Mouse (Mus musculus): ENCODE measurements around the gene Ndufaf7. TPM values are rescaled to one million over a fixed set of nuclear protein-coding genes. Genes with fewer than 3 reads are reported as not detected.
A peak's percentile ranks its signal among the peaks of the same experiment; 100 is the strongest.

The Ndufaf7 gene
- polyA plus RNA-seq, 2 experiments = 27.8 to 49.7 TPM

GRCm38 (mm10) chr17:78895394-78895793, 41.5 kb upstream of the Ndufaf7 start:
- TF ChIP-seq POLR2A (IDR thresholded peaks at IDR 0.05; ENCODE audit: borderline replicate concordance, extremely low read depth, insufficient read depth, insufficient read length) = no peak
- Histone ChIP-seq H3K4me1 (ENCODE audit: control insufficient read depth, insufficient read depth, low read length) (peaks cover 2% of the 10 kb centered on the region; the same call in 1 of the 2 replicates), H3K9me3 (ENCODE audit: control insufficient read depth, low read length) (no peaks in the 10 kb centered on the region), H3K9ac (ENCODE audit: low read depth, low read length, severe bottlenecking) (peak overlapping the region; percentile 43; the same call in 1 of the 2 replicates), H3K4me3 (replicated peaks; ENCODE audit: low read length) (peak overlapping the region; percentile 23), H3K36me3 (ENCODE audit: control insufficient read depth, insufficient read depth, low read length) (no peaks in the 10 kb centered on the region), H3K27me3 (ENCODE audit: control insufficient read depth, insufficient read depth, low read length) (no peaks in the 10 kb centered on the region), H3K4me2 (replicated peaks; ENCODE audit: low read depth, low read length, severe bottlenecking) (peak overlapping the region; percentile 43), H3K27ac (replicated peaks; ENCODE audit: low read depth, low read length) (no peak overlapping the region)
- 15% methylated on average over 8 of the region's 8 CpGs for WGBS
- DNase-seq (ENCODE audit: low spot score) (peak; percentile 92), ATAC-seq (ENCODE audit: low FRiP score, low read depth) (0 out of 2 replicates have a peak, but pooled peaks have one; percentile 68)

GRCm38 (mm10) chr17:78903158-78903557, 33.8 kb upstream of the Ndufaf7 start:
- no peak for TF ChIP-seq POLR2A (IDR thresholded peaks at IDR 0.05; ENCODE audit: borderline replicate concordance, extremely low read depth, insufficient read depth, insufficient read length)
- WGBS = 78% methylated on average over 2 of the region's 2 CpGs

GRCm38 (mm10) chr17:78906892-78907291, 30.0 kb upstream of the Ndufaf7 start, which contains the start of gene Sult6b1:
Gene Sult6b1, minus strand, starts transcription at chr17:78906992.
- Histone ChIP-seq H3K4me2 (replicated peaks; ENCODE audit: low read depth, low read length, severe bottlenecking) (no peak within 1 kb of the TSS), H3K36me3 (ENCODE audit: control insufficient read depth, insufficient read depth, low read length) (no peaks in the 10 kb centered on the region), H3K9me3 (ENCODE audit: control insufficient read depth, low read length) (no peaks in the 10 kb centered on the region), H3K9ac (ENCODE audit: low read depth, low read length, severe bottlenecking) (no peak within 1 kb of the TSS), H3K4me1 (ENCODE audit: control insufficient read depth, insufficient read depth, low read length) (no peaks in the 10 kb centered on the region), H3K27me3 (ENCODE audit: control insufficient read depth, insufficient read depth, low read length) (no peaks in the 10 kb centered on the region), H3K27ac (replicated peaks; ENCODE audit: low read depth, low read length) (no peak within 1 kb of the TSS), H3K4me3 (replicated peaks; ENCODE audit: low read length) (no peak within 1 kb of the TSS)
- 79% methylated on average over 5 of the region's 5 CpGs for WGBS
- TF ChIP-seq POLR2A (IDR thresholded peaks at IDR 0.05; ENCODE audit: borderline replicate concordance, extremely low read depth, insufficient read depth, insufficient read length) = no peak
- no peak for ATAC-seq (ENCODE audit: low FRiP score, low read depth)
- DNase-seq (ENCODE audit: low spot score) = no peak

More at GRCm38 (mm10) chr17:78903158-78903557, 33.8 kb upstream of the Ndufaf7 start:
- H3K27me3 ChIP-seq (ENCODE audit: control insufficient read depth, insufficient read depth, low read length) = no peaks in the 10 kb centered on the region
- no peaks in the 10 kb centered on the region for H3K9me3 ChIP-seq (ENCODE audit: control insufficient read depth, low read length)
- H3K27ac ChIP-seq (replicated peaks; ENCODE audit: low read depth, low read length) = no peak overlapping the region
- DNase-seq (ENCODE audit: low spot score) (no peak), ATAC-seq (ENCODE audit: low FRiP score, low read depth) (no peak)
- no peak overlapping the region for H3K4me2 ChIP-seq (replicated peaks; ENCODE audit: low read depth, low read length, severe bottlenecking)
- no peak overlapping the region for H3K9ac ChIP-seq (ENCODE audit: low read depth, low read length, severe bottlenecking)
- no peaks in the 10 kb centered on the region for H3K36me3 ChIP-seq (ENCODE audit: control insufficient read depth, insufficient read depth, low read length)
- no peak overlapping the region for H3K4me3 ChIP-seq (replicated peaks; ENCODE audit: low read length)
- no peaks in the 10 kb centered on the region for H3K4me1 ChIP-seq (ENCODE audit: control insufficient read depth, insufficient read depth, low read length)

GRCm38 (mm10) chr17:78909374-78909773, 27.6 kb upstream of the Ndufaf7 start:
- no peak overlapping the region for H3K4me2 ChIP-seq (replicated peaks; ENCODE audit: low read depth, low read length, severe bottlenecking)
- H3K36me3 ChIP-seq (ENCODE audit: control insufficient read depth, insufficient read depth, low read length) = no peaks in the 10 kb centered on the region
- ATAC-seq (ENCODE audit: low FRiP score, low read depth) (no peak), DNase-seq (ENCODE audit: low spot score) (no peak)
- H3K9ac ChIP-seq (ENCODE audit: low read depth, low read length, severe bottlenecking) = no peak overlapping the region
- H3K27me3 ChIP-seq (ENCODE audit: control insufficient read depth, insufficient read depth, low read length) = no peaks in the 10 kb centered on the region
- no peaks in the 10 kb centered on the region for H3K9me3 ChIP-seq (ENCODE audit: control insufficient read depth, low read length)
- 68% methylated on average over 2 of the region's 2 CpGs for WGBS
- no peak overlapping the region for H3K27ac ChIP-seq (replicated peaks; ENCODE audit: low read depth, low read length)
- no peaks in the 10 kb centered on the region for H3K4me1 ChIP-seq (ENCODE audit: control insufficient read depth, insufficient read depth, low read length)
- H3K4me3 ChIP-seq (replicated peaks; ENCODE audit: low read length) = no peak overlapping the region
- no peak for TF ChIP-seq POLR2A (IDR thresholded peaks at IDR 0.05; ENCODE audit: borderline replicate concordance, extremely low read depth, insufficient read depth, insufficient read length)

- Histone ChIP-seq H3K9me3 (ENCODE audit: control insufficient read depth, low read length) (no peaks in the 10 kb centered on the region), H3K4me2 (replicated peaks; ENCODE audit: low read depth, low read length, severe bottlenecking) (peak overlapping the region; percentile 43), H3K4me1 (ENCODE audit: control insufficient read depth, insufficient read depth, low read length) (0 out of 2 replicates have a peak, but pooled peaks cover 4% of the 10 kb centered on the region), H3K36me3 (ENCODE audit: control insufficient read depth, insufficient read depth, low read length) (no peaks in the 10 kb centered on the region), H3K4me3 (replicated peaks; ENCODE audit: low read length) (peak overlapping the region; percentile 24), H3K27ac (replicated peaks; ENCODE audit: low read depth, low read length) (no peak overlapping the region), H3K9ac (ENCODE audit: low read depth, low read length, severe bottlenecking) (no peak overlapping the region), H3K27me3 (ENCODE audit: control insufficient read depth, insufficient read depth, low read length) (no peaks in the 10 kb centered on the region)
- TF ChIP-seq POLR2A (IDR thresholded peaks at IDR 0.05; ENCODE audit: borderline replicate concordance, extremely low read depth, insufficient read depth, insufficient read length) = no peak
- 30% methylated on average over 6 of the region's 6 CpGs for WGBS
- ATAC-seq (ENCODE audit: low FRiP score, low read depth) (no peak), DNase-seq (ENCODE audit: low spot score) (no peak)
These were observed 24.1 kb upstream of the Ndufaf7 start for GRCm38 (mm10) chr17:78912861-78913281.

All from limb, embryonic 14.5 days (tissue).